Mouse (Mus musculus) liver, adult 2 months (tissue): Measurements from ENCODE around the gene Dpep2nb. TPM values are rescaled to one million over a fixed set of nuclear protein-coding genes. Genes with fewer than 3 reads are reported as not detected.

Source experiments
- DNase-seq: peaks from one replicate; pipeline ENCODE4 v3.0.0-alpha.2; 2011; ENCODE audit warnings: low read depth, low spot score; ENCODE audit errors: extremely low read depth
- H3K27ac ChIP-seq: fragments of 200-500 bp; replicated peaks from 2 replicates; pipeline ENCODE4 v1.5.1; 2012; ENCODE audit warnings: low read depth, mild to moderate bottlenecking, control low read depth, inconsistent platforms, low read length; ENCODE audit not compliant: insufficient read depth
- H3K27me3 ChIP-seq: fragments of 200-500 bp; 2 replicates; pipeline ENCODE4 v1.6.1; 2012; ENCODE audit warnings: mild to moderate bottlenecking, moderate library complexity, low read length, inconsistent platforms; ENCODE audit not compliant: control insufficient read depth, insufficient read depth
- H3K36me3 ChIP-seq: fragments of 200-500 bp; 2 replicates; pipeline ENCODE4 v1.6.1; 2012; ENCODE audit warnings: low read length, inconsistent platforms; ENCODE audit not compliant: control insufficient read depth, insufficient read depth
- H3K4me1 ChIP-seq: fragments of 200-500 bp; 2 replicates; pipeline ENCODE4 v1.6.1; 2011; ENCODE audit warnings: low read length; ENCODE audit not compliant: control insufficient read depth, insufficient read depth
- H3K4me3 ChIP-seq: fragments of 200-500 bp; 2 replicates; pipeline ENCODE4 v1.5.1; 2011; ENCODE audit warnings: low read depth, mild to moderate bottlenecking, control low read depth, low read length, moderate library complexity; ENCODE audit not compliant: insufficient read depth
- H3K79me2 ChIP-seq: fragments of 200-500 bp; 2 replicates; pipeline ENCODE4 v1.6.1; 2012; ENCODE audit warnings: inconsistent platforms, mild to moderate bottlenecking, low read length, moderate library complexity; ENCODE audit not compliant: control insufficient read depth, insufficient read depth
- H3K9ac ChIP-seq: fragments of 200-500 bp; 2 replicates; pipeline ENCODE4 v1.6.1; 2012; ENCODE audit warnings: low read depth, mild to moderate bottlenecking, control low read depth, inconsistent platforms, low read length
- CTCF ChIP-seq: fragments of 200-500 bp; IDR thresholded peaks from 2 replicates; pipeline ENCODE4 v1.5.1; 2011; ENCODE audit warnings: low read depth, low read length, control low read depth
- POLR2A ChIP-seq: fragments of 200-500 bp; IDR thresholded peaks from 2 replicates; pipeline ENCODE4 v1.6.1; 2011; ENCODE audit warnings: low read length, control low read depth; ENCODE audit not compliant: insufficient read depth; ENCODE audit errors: extremely low read depth
- WGBS: fragments of 180-500 bp; shearing (Covaris S2); methylation state at CpG from one replicate; pipeline ENCODE4 v1.1.7; 2018; 5-methylcytosine and 5-hydroxymethylcytosine counted together
- polyA plus RNA-seq: library from polyadenylated mRNA; depleted of rRNA; stranded (reverse); fragments of >200 nt; gene quantifications from 2 replicates; pipeline ENCODE4 v1.2.3, GENCODE M21; 2012
- total RNA-seq: library from RNA; depleted of rRNA; stranded (reverse); fragments of >200 nt; gene quantifications from 2 replicates; pipeline ENCODE4 v1.2.3, GENCODE M21; 2014

Gene Dpep2nb
- total and polyA plus RNA-seq, 2 experiments = not detected

GRCm38 (mm10) chr8:105965266-105965904 lies 40.4 kb downstream of the Dpep2nb start:
- H3K36me3 ChIP-seq = no peaks in the 10 kb centered on the region
- H3K27me3 ChIP-seq = no peaks in the 10 kb centered on the region
- 3% methylated on average over 40 of the region's 40 CpGs for WGBS
- DNase-seq = no peak
- H3K27ac ChIP-seq = peak overlapping the region; percentile 67
- H3K9ac ChIP-seq = peak overlapping the region; percentile 94
- TF ChIP-seq CTCF = no peak
- no peak for TF ChIP-seq POLR2A
- peak overlapping the region; percentile 91 for H3K4me3 ChIP-seq
- peaks cover 13% of the 10 kb centered on the region for H3K4me1 ChIP-seq
- peaks cover 20% of the 10 kb centered on the region; the same call in 1 of the 2 replicates for H3K79me2 ChIP-seq

GRCm38 (mm10) chr8:105964506-105965265 lies 41.1 kb downstream of the Dpep2nb start:
- TF ChIP-seq CTCF (no peak), POLR2A (no peak)

GRCm38 (mm10) chr8:105961536-105961935 lies 44.2 kb downstream of the Dpep2nb start:
- no peak for TF ChIP-seq CTCF
- TF ChIP-seq POLR2A = no peak
- no peaks in the 10 kb centered on the region for H3K36me3 ChIP-seq
- H3K9ac ChIP-seq = no peak overlapping the region
- no peak overlapping the region for H3K4me3 ChIP-seq
- peaks cover 20% of the 10 kb centered on the region; the same call in 1 of the 2 replicates for H3K79me2 ChIP-seq
- peaks cover 15% of the 10 kb centered on the region for H3K4me1 ChIP-seq
- WGBS = 96% methylated on average over 10 of the region's 10 CpGs
- DNase-seq = no peak
- no peak overlapping the region for H3K27ac ChIP-seq
- H3K27me3 ChIP-seq = no peaks in the 10 kb centered on the region

More at GRCm38 (mm10) chr8:105964506-105965265, 41.1 kb downstream of the Dpep2nb start:
- Histone ChIP-seq H3K4me3 (peak overlapping the region; percentile 91; the same call in 1 of the 2 replicates), H3K27me3 (no peaks in the 10 kb centered on the region), H3K79me2 (peaks cover 20% of the 10 kb centered on the region; the same call in 1 of the 2 replicates), H3K9ac (no peak overlapping the region; the same call in 1 of the 2 replicates), H3K27ac (no peak overlapping the region), H3K36me3 (no peaks in the 10 kb centered on the region), H3K4me1 (peaks cover 13% of the 10 kb centered on the region)
- WGBS = 53% methylated on average over 12 of the region's 12 CpGs
- peak; percentile 31 for DNase-seq

- Histone ChIP-seq H3K36me3 (no peaks in the 10 kb centered on the region), H3K27me3 (no peaks in the 10 kb centered on the region), H3K27ac (no peak overlapping the region), H3K79me2 (peaks cover 20% of the 10 kb centered on the region; the same call in 1 of the 2 replicates), H3K9ac (no peak overlapping the region), H3K4me1 (peaks cover 13% of the 10 kb centered on the region), H3K4me3 (no peak overlapping the region)
- TF ChIP-seq CTCF (no peak), POLR2A (no peak)
- DNase-seq = no peak
- 92% methylated on average over 14 of the region's 14 CpGs for WGBS
Measured at GRCm38 (mm10) chr8:105961101-105961500, 44.7 kb downstream of the Dpep2nb start.

GRCm38 (mm10) chr8:105959350-105959749 lies 46.4 kb downstream of the Dpep2nb start:
- no peak overlapping the region for H3K9ac ChIP-seq
- H3K79me2 ChIP-seq = peaks cover 9% of the 10 kb centered on the region; the same call in 1 of the 2 replicates
- WGBS = 29% methylated on average over 7 of the region's 7 CpGs
- H3K27me3 ChIP-seq = no peaks in the 10 kb centered on the region
- no peak overlapping the region for H3K4me3 ChIP-seq
- H3K4me1 ChIP-seq = peaks cover 5% of the 10 kb centered on the region; the same call in 1 of the 2 replicates
- no peak for TF ChIP-seq POLR2A
- TF ChIP-seq CTCF = no peak
- peak; percentile 90 for DNase-seq
- H3K36me3 ChIP-seq = no peaks in the 10 kb centered on the region; the same call in 1 of the 2 replicates
- H3K27ac ChIP-seq = no peak overlapping the region

GRCm38 (mm10) chr8:105957813-105958212 lies 48.0 kb downstream of the Dpep2nb start:
- no peaks in the 10 kb centered on the region for H3K27me3 ChIP-seq
- H3K27ac ChIP-seq = no peak overlapping the region
- no peaks in the 10 kb centered on the region for H3K79me2 ChIP-seq
- WGBS = 74% methylated on average over 3 of the region's 4 CpGs
- H3K4me1 ChIP-seq = peaks cover 3% of the 10 kb centered on the region; the same call in 1 of the 2 replicates
- TF ChIP-seq CTCF (peak; percentile 17; the same call in 1 of the 2 replicates), POLR2A (no peak)
- H3K9ac ChIP-seq = no peak overlapping the region
- H3K4me3 ChIP-seq = no peak overlapping the region
- DNase-seq = no peak
- peaks cover 6% of the 10 kb centered on the region; the same call in 1 of the 2 replicates for H3K36me3 ChIP-seq
